Mouse (Mus musculus): ENCODE data around the gene Tmem9b. TPM values are rescaled to one million over a fixed set of nuclear protein-coding genes. Genes with fewer than 3 reads are reported as not detected.

Tmem9b gene
- polyA plus RNA-seq, 1 experiment from 2014 or later = 27.5 TPM

DNA sequence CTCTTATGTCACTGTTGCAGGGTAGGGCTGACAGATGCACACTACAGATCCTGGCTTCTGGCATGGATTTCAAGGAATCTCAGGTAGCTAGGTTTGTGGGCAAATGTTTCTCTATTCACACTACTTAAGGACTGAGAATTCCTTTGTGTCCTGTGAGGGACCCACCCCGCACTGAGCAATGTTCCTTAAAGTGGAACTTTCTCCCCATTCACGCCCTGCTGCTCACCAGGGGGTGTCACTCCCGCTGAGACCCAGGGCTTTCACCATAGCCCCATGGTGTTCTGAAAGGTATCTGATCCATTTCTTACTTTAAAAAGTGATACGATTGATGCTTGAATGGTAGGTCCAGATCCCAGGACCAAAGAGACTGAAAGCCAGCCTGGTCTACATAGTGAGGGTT is 50.0 kb downstream of the Tmem9b start:
- peaks cover 5% of the 10 kb centered on the region for H3K36me3 ChIP-seq (replicated peaks)
- H3K27ac ChIP-seq (replicated peaks) = no peak overlapping the region
- H3K4me3 ChIP-seq = peak overlapping the region; percentile 69
- no peak for DNase-seq (ENCODE audit: low spot score)
- 42% methylated on average over 4 of the region's 4 CpGs for WGBS
- H3K9me3 ChIP-seq = no peaks in the 10 kb centered on the region
- H3K27me3 ChIP-seq (replicated peaks; ENCODE audit: low read depth, poor library complexity, severe bottlenecking) = peaks cover 11% of the 10 kb centered on the region
- H3K4me1 ChIP-seq = peaks cover 13% of the 10 kb centered on the region

DNA sequence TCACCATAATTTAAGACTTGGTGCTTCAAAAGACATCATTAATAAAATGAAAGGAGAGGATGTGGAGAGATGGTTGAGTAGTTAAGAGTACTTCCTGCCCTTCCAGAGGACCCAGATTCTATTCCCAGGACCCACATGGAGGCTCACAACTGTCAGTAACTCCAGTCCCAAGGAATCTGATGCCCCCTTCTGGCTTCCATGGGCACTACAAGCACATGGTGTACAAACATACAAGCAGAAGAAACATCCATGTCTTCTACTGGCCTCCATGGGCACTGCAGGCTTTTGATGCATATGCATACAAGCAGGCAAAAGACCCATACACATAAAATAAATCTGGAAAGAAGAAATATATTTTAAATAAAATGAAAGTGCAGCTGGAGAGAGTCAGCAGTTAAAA is 52.5 kb downstream of the Tmem9b start:
- no peaks in the 10 kb centered on the region for H3K36me3 ChIP-seq (replicated peaks)
- H3K4me1 ChIP-seq = peaks cover 13% of the 10 kb centered on the region
- H3K27ac ChIP-seq (replicated peaks) = no peak overlapping the region
- H3K27me3 ChIP-seq (replicated peaks; ENCODE audit: low read depth, poor library complexity, severe bottlenecking) = peaks cover 11% of the 10 kb centered on the region
- no peak for DNase-seq (ENCODE audit: low spot score)
- H3K9me3 ChIP-seq = no peaks in the 10 kb centered on the region
- no peak overlapping the region for H3K4me3 ChIP-seq

DNA sequence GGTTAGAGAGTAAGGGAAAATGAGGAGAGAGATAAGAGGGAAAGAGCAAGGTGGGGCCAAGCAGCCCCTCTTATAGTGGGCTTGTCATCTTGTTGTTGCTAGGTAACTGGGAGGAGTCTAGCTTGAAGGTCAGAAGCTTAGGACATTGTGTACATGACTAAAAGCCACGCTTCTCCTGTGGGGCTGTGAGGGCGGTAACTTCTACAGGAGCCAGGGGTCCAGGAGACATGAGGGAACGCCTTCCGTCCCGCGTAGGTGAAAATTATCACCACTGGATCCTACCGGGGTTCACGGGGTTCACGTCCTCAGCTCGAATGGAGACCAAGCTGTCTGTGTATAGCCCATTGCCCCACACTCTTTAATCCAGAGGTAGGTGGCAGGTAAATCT is 57.3 kb downstream of the Tmem9b start:
- H3K36me3 ChIP-seq (replicated peaks) = no peaks in the 10 kb centered on the region

DNA sequence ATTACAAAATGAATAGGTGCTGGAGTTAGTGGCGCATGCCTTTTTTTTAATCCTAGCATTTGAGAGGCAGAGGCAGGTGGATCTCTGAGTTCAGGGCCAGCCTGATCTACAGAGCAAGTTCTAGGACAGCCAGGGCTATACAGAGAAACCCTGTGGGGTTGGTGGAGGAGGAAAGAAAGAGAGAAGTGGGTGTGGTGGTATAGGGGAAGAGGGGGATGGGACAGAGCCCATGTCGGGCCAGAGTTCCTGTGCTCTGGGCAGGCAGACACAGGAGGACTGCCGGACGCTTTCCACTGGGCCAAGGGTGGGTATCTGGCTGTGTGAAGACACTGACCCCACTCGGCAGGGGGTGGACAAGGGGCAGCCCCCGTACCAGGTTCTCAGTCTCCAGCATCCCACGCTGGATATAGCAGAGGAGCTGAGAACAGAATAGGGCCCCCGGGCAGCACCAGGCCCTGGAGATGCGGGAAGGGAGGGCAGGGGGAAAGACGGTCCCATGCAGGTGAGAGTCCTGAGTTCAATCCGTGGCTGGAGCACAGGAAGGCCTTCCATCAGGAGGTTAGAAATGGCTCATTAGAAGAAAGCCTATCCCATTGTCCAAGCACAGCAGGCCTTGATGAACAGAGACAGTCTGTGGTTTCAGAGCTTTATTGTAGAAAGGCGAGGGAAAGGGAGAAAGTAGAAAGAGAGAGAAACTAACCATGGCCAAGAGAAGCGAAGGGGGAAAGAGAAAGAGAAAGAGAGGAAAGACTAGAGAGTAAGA is 57.9 kb downstream of the Tmem9b start:
- Histone ChIP-seq H3K4me3 (no peak overlapping the region), H3K27me3 (replicated peaks; ENCODE audit: low read depth, poor library complexity, severe bottlenecking) (no peaks in the 10 kb centered on the region), H3K27ac (replicated peaks) (no peak overlapping the region), H3K9me3 (no peaks in the 10 kb centered on the region), H3K36me3 (replicated peaks) (no peaks in the 10 kb centered on the region), H3K4me1 (no peaks in the 10 kb centered on the region)
- 83% methylated on average over 13 of the region's 13 CpGs for WGBS
- DNase-seq (ENCODE audit: low spot score) = no peak

More for the DNA sequence above, 57.3 kb downstream of the Tmem9b start:
- DNase-seq (ENCODE audit: low spot score) = no peak
- Histone ChIP-seq H3K9me3 (no peaks in the 10 kb centered on the region), H3K27me3 (replicated peaks; ENCODE audit: low read depth, poor library complexity, severe bottlenecking) (no peaks in the 10 kb centered on the region), H3K4me3 (no peak overlapping the region), H3K4me1 (no peaks in the 10 kb centered on the region), H3K27ac (replicated peaks) (no peak overlapping the region)
- 91% methylated on average over 10 of the region's 10 CpGs for WGBS

DNA sequence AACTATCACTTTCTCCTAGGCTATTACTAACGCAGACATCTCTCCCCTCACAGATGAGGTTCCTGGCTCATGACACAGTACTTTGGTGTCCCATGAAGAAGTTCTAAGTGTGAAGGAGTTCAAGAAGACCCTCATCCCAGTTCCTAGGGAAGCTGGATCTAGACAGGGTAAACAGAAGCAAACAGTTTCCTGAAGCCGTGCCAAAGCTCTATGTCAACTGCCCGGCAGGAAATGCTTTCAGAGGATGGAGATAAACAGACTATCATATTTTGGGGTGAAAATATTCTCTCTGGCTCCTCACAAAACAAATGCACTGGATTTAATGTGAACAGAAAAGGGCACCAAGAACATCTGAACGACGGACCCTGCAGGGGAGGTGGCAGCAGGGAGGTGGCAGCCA is 61.7 kb downstream of the Tmem9b start:
- WGBS = 88% methylated on average over 5 of the region's 5 CpGs

DNA sequence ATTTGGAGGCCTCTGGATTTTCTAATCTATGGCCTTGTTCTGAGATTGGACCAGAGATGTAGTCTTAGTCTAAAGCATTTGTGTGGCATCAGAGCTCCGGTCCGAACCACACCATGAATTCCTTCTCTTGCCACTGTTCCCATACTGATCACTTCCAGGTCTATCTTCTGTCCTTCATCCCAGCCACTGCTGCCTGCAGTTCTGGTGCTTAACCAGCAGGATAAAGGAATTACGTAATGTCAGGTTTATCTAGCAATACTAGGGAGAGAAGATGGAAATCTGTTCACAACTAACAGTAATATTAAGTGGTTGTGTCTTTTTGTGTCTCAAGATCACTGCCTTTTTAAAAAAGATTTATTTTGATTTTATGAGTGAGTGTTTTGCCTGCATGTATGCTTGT is 62.6 kb downstream of the Tmem9b start:
- no peaks in the 10 kb centered on the region for H3K27me3 ChIP-seq (replicated peaks; ENCODE audit: low read depth, poor library complexity, severe bottlenecking)
- DNase-seq (ENCODE audit: low spot score) = no peak
- peaks cover 27% of the 10 kb centered on the region for H3K4me1 ChIP-seq
- no peak overlapping the region for H3K4me3 ChIP-seq
- H3K27ac ChIP-seq (replicated peaks) = no peak overlapping the region
- 82% methylated on average over 3 of the region's 3 CpGs for WGBS
- no peaks in the 10 kb centered on the region for H3K36me3 ChIP-seq (replicated peaks)
- no peaks in the 10 kb centered on the region for H3K9me3 ChIP-seq

More for the DNA sequence above, 61.7 kb downstream of the Tmem9b start:
- Histone ChIP-seq H3K4me1 (peaks cover 24% of the 10 kb centered on the region), H3K9me3 (no peaks in the 10 kb centered on the region), H3K36me3 (replicated peaks) (no peaks in the 10 kb centered on the region), H3K4me3 (no peak overlapping the region), H3K27me3 (replicated peaks; ENCODE audit: low read depth, poor library complexity, severe bottlenecking) (no peaks in the 10 kb centered on the region), H3K27ac (replicated peaks) (no peak overlapping the region)
- DNase-seq (ENCODE audit: low spot score) = no peak

DNA sequence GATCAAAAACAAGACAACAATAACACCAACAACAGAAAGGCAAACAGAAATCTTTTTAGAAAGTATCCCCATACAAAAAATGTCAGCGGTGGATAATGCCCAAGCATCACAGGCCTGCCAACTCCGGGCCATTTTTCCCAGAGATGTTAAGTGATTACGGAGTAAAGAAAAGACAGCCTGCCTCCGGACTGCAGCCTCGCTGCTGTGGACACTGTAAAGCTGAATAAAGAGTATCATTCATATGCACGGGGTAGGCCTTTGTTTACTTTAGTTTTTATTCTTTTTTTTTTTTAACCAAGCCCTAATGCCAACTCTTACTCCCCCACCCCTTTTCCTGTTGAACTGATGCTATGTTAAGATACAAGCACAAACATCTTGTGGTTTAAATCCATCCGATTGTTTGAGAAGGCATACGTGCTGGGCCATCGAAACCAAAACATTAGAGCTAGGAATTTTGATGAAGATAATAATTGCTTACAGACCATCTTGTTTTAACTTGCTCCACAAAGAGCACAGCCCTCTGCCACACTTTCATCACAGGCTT is 66.0 kb downstream of the Tmem9b start:
- WGBS = 39% methylated on average over 9 of the region's 9 CpGs
- H3K27me3 ChIP-seq (replicated peaks; ENCODE audit: low read depth, poor library complexity, severe bottlenecking) = no peaks in the 10 kb centered on the region
- H3K36me3 ChIP-seq (replicated peaks) = no peaks in the 10 kb centered on the region
- no peaks in the 10 kb centered on the region for H3K9me3 ChIP-seq
- no peak overlapping the region for H3K4me3 ChIP-seq
- H3K27ac ChIP-seq (replicated peaks) = no peak overlapping the region
- no peak for DNase-seq (ENCODE audit: low spot score)
- H3K4me1 ChIP-seq = peaks cover 27% of the 10 kb centered on the region

Other genes starting within 250 kb of the Tmem9b start
- 0.15 and 0.22 TPM in 2 replicates for gene Trim66, start 244.7 kb downstream of the Tmem9b start, polyA plus RNA-seq (2016; fragmentation: Nextera tagmentation; extraction: Ambion mirVana)
- 132 and 136 TPM in 2 replicates for gene Rpl27a, start 233.7 kb downstream of the Tmem9b start, polyA plus RNA-seq (2016; fragmentation: Nextera tagmentation; extraction: Ambion mirVana)
- 41.7 and 46.4 TPM in 2 replicates for gene St5, start 49.3 kb downstream of the Tmem9b start, polyA plus RNA-seq (2016; fragmentation: Nextera tagmentation; extraction: Ambion mirVana)
- gene Akip1, start 49.2 kb downstream of the Tmem9b start, polyA plus RNA-seq (2016; fragmentation: Nextera tagmentation; extraction: Ambion mirVana) = 24.4 and 24.8 TPM in 2 replicates
- gene BC051019, start 29.0 kb downstream of the Tmem9b start, polyA plus RNA-seq (2016; fragmentation: Nextera tagmentation; extraction: Ambion mirVana) = 0.17 TPM in 1 of 2 replicates, not detected in the other
- gene Ascl3, start 21.1 kb downstream of the Tmem9b start, polyA plus RNA-seq (2016; fragmentation: Nextera tagmentation; extraction: Ambion mirVana) = not detected in 2 replicates
- 0.15 and 0.25 TPM in 2 replicates for gene Nrip3, start 29.1 kb upstream of the Tmem9b start, polyA plus RNA-seq (2016; fragmentation: Nextera tagmentation; extraction: Ambion mirVana)
- 0.77 and 4.1 TPM in 2 replicates for gene Scube2, start 112.8 kb upstream of the Tmem9b start, polyA plus RNA-seq (2016; fragmentation: Nextera tagmentation; extraction: Ambion mirVana)
- 28.2 and 33.3 TPM in 2 replicates for gene Dennd5a, start 207.6 kb upstream of the Tmem9b start, polyA plus RNA-seq (2016; fragmentation: Nextera tagmentation; extraction: Ambion mirVana)
- gene Tmem41b, start 234.1 kb upstream of the Tmem9b start, polyA plus RNA-seq (2016; fragmentation: Nextera tagmentation; extraction: Ambion mirVana) = 68.5 and 73.6 TPM in 2 replicates

Measured in embryonic facial prominence, embryonic 10.5 days (tissue).